Mouse (Mus musculus) retina, embryonic 14.5 days (tissue): Measurements from ENCODE around the gene Tut4.

Experiments used
- DNase-seq: peaks from one replicate; pipeline ENCODE4 v3.0.0-alpha.2; 2015; ENCODE audit warnings: low spot score

Gene Tut4

DNA sequence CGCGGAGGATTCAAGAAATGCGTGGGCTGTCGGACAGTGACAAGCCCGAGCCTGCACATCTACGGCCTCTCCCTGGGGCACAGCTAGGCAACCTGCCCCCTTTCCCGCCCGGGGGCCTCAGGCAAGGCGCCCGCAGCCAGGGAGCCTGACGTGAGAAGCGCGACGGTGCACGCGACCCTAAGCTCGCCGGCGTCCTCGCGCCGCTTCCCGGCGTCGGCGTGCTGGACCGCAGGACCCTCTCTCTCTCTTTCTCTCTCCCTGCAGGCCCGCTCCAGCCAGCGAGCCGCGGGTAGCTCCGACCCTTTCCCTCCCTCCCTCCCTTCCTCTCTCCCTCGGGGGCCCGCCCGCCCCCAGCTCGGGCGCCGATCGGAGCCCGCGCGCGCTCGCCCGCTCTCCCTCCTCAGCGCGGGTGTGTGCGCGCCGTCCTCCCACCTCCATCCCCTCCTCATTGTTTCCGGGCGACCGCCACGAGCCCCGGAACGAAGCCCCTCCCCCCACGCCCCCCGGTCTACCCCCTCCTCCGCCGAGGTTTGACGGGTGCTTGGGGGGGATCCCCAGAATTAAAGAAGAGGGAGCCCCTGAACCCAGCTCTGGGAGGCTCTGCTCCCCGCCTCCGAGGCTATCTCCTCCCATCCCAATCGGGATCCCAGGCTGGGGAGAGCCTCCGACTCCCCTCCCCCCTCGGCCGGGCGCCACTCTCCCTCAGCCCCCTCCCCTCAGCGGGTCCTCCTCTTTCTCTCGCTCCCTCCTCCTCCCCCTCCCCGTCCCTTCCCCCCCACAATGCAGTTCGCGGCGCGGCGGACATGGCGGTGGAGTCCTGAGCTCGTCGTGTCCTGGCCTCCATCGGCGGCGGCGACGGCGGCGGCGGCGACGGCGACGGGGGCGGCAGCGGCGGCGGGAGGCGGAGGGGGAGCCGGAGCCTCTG lies at the start of gene Tut4:
Gene Tut4, plus strand, starts transcription at position 196 of the 925 bp plus-strand sequence.
- DNase-seq: peak; percentile 93

GRCm38 (mm10) chr4:108424587-108424986 lies 34.6 kb upstream of the Tut4 start:
- DNase-seq: no peak

GRCm38 (mm10) chr4:108427719-108428340 lies 31.4 kb upstream of the Tut4 start:
- no peak for DNase-seq

DNA sequence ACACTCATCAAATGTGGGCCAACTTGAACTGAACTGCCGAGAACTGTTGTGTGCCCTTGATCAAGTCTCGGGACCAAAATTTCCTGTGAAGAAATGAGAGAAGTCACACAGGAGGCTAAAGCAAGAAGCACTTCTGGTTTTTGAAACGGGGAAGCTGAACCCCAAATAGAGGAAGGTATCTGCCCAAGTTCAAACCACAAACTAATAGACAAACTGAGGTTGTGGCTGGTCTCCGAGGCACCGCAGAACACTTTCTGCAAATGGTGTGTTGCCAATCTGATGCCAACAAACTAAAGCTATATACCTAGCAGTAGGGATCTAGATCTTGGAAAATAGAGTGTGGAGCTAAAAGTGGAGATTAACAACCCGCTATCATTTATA lies 30.9 kb upstream of the Tut4 start:
- no peak for DNase-seq

DNA sequence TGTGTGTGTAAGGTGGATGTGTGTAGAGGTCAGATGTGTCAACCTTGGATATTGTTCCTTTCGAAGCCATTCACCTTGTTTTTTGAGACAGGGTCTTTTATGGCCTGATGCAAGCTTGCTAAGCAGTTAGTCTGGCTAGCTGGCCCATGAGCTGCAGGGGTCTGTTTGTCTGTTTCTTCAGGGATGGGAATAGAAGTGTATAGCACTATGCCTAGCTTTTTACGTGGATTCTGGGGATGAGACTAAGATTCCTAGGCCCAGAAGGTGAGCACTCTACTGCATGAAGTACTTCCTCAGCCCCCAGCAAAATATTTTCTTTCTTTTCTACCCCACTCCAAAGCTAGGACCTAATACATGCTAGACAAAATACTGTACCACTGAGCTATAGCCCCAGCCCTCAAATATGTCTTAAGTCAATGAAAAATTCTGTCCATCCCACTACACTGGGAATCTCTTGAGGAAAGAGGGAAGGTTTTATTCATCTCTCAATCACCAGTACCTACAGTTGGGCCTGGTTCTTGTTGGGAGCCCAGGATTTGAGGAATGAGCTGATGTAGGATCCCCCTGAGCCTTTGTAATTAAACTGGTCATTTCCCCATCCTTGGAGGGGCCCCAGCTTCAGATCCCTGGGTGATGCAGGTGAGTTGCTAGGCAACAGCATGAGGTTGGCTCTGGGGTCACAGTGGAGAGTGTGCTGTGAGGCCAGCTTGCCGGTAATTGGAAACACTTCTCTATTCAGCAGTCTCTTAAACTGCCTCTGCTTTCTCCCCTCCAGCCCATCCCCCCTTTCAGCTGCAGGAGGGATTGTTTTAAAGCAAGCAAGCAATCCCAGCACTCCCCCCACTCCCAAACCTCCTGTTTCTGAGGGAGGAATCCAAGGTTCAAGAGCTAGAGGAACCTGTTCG lies 28.3 kb upstream of the Tut4 start:
- peak; percentile 84 for DNase-seq

GRCm38 (mm10) chr4:108431561-108431936 lies 27.7 kb upstream of the Tut4 start:
- DNase-seq: no peak

- peak; percentile 22 for DNase-seq
Measured at GRCm38 (mm10) chr4:108433341-108433740, 25.9 kb upstream of the Tut4 start.

- no peak for DNase-seq
Measured at GRCm38 (mm10) chr4:108434221-108434620, 25.0 kb upstream of the Tut4 start.

DNA sequence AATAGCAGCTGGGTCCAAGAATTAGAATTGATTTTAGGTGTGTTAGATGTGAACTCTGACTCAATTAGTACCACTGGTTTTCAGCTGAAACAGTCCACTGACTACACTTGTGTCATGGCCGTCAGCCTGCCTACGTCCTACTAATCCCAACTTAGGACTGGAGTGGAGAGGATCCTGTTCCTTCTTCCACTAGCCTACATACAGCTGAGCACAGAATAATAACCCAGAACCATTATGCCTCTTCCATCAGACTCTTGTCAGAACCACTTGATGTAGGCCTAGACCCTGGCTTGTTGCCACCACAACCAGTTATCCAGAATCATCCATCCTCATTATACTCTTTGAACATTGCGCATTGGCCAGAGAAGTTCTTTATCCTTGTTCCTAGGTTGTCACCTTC lies 24.4 kb upstream of the Tut4 start:
- DNase-seq: no peak

GRCm38 (mm10) chr4:108435646-108436045 lies 23.6 kb upstream of the Tut4 start:
- no peak for DNase-seq

DNA sequence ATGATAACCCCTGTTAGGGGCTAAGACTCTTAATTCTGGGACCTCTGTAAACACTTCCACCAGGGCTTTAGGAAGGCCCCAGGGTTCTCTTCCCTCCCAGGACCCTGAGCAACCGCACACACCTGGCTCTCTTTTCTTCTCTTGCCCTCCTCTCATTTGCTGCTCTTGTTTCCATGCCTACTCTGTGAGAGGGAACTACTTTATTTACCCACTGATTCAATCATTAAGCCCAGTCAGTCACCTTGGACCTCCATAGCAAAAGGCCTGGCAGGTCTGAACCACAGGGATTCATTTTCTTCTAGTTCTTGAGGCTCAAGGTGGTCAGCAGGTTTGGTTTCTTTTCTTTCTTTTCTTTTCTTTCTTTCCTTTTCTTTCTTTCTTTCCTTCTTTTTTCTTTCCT lies 23.0 kb upstream of the Tut4 start:
- DNase-seq: no peak

- no peak for DNase-seq
Measured at GRCm38 (mm10) chr4:108438082-108438840, 21.0 kb upstream of the Tut4 start.

GRCm38 (mm10) chr4:108448091-108448490 lies 11.1 kb upstream of the Tut4 start:
- DNase-seq: no peak

- no peak for DNase-seq
Measured at GRCm38 (mm10) chr4:108456028-108456427, 3.2 kb upstream of the Tut4 start.

- peak; percentile 25 for DNase-seq
Measured at GRCm38 (mm10) chr4:108458201-108458741, 955 bp upstream of the Tut4 start.

- DNase-seq: peak; percentile 63
Measured at GRCm38 (mm10) chr4:108460156-108460923, 1.1 kb downstream of the Tut4 start.

DNA sequence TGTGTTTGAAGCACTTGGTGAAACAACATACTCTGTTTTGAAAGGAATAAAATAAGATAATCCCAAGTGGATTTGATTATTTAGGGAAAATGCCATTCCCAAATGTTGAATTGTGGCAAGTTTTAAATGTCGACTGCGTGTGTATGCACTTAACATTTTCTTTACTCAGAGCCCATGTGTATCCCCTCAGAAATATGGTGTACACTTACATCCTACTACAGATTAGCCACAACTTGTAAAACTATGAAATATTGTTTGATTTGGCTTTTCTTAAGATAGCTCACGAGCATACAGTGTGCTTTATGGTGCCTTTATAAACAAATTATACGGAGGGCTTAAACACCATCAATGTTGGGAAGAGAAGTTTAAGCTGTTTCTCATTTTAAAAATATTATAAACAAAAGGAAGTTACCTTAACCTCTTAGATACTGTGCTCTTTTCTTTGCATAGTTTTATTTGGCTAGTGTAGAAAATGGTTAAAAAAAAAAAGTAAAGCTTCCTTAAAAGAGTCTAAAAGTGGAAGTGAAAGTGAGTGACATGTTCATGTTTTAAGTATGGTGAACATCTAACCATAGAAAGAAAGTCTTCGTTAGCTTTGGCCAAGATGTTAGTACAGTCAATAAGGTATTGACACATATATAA lies 2.2 kb downstream of the Tut4 start:
- DNase-seq: no peak

- no peak for DNase-seq
Measured at GRCm38 (mm10) chr4:108473586-108473985, 14.4 kb downstream of the Tut4 start.

DNA sequence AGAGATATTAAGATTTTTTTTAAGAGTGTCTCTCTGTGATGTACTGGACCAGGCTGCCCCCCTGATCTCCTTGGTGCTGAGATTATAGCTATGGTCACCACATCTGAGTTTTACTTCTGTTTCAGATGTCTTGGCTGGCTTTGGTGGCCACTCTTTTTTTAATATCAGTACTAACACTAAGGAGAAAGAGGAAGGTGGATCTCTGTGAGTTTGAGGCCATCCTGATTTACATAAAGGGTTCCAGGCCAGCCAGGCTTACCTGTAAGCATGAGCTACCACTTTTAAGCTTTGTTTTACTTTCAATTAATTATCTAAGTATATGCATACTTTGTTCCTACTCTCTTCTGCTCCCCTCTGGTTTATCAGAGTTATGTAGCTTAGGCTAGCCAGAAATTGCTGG lies 23.6 kb downstream of the Tut4 start:
- no peak for DNase-seq

DNA sequence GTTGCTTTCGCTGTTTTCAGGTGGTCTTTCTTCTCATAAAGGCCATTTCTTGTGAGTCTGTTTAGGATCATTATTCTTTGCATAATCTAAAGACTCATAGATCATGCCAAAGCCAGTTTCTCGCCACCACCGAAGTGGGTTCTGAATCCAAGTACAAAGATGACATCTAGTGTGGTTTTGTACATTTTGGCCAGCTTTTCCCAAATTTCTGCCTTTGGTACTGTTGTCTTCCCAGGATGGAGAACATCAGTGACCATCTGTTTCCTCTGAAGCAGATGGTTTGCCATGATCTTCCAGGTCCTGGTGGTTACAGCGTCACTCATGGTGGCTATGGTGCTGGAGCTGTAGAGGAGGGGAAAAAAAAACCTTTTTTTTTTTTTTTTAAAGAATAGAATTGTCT lies 25.0 kb downstream of the Tut4 start:
- no peak for DNase-seq
